Mouse (Mus musculus): ENCODE results near the gene 4930407I10Rik.
A peak's percentile ranks its signal among the peaks of the same experiment; 100 is the strongest.

Gene 4930407I10Rik

GRCm38 (mm10) chr15:82058719-82059201, at the start of gene 4930407I10Rik:
Gene 4930407I10Rik, plus strand, starts transcription at chr15:82059151.
- DNase-seq (ENCODE audit: low spot score), result no peak

DNA sequence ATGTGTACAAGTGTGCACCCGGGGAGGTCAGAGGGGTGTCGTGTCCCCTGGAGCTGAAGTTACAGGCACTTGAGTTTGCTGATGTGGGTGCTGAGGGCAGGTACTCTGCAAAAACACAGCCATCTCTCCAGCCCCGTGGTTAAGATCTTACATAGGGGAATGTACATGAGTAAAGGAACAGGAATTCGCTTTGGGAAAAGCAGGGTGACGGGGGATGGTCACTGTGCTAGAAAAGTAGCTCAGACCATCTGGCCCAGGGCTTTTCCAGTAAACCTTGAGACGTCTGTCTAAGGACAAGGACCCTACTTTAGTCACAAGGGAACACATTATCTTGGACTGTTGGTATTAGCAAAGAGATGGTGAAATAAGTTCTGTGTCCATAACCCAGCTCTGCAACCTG, 47.0 kb upstream of the 4930407I10Rik start:
- no peak for DNase-seq (ENCODE audit: low spot score)

GRCm38 (mm10) chr15:82014745-82015391, 44.1 kb upstream of the 4930407I10Rik start:
- no peak for DNase-seq (ENCODE audit: low spot score)

DNA sequence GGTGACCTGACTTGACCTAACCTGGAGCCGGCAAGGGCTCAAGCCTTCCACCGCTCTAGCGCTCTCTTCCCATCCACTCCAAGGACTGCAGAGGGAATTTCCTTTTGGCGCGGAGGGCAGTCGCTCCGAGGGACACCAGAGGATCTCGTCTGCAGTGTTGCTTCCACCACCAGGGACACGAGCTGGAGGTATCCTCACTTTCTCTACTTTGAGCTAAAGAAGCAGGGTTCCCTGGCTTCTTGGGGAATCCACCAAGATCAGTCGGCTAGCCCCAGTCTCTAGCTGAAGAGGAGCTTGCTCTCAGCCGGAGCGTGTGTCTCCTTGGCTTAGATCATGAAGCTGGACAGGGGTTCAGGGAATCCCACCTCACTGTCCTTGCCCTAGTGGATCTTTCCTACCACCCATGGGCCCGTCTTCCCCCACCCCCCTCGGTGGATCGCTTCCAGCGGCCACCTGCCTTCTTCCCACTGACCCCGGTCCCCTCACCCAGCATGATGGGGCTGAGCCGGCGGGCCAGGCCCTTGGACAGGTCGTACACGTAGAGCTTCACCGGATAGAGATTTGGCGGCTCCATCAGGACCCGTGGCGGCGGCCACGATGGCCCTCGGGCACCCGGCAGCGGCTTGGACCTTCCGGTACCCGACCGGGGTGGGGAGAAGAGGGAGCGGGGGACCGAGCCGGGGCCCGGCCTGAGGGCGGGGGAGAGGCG, 43.4 kb upstream of the 4930407I10Rik start:
- DNase-seq (ENCODE audit: low spot score), result no peak

GRCm38 (mm10) chr15:82016101-82016808, 42.7 kb upstream of the 4930407I10Rik start:
- peak; percentile 97 for DNase-seq (ENCODE audit: low spot score)

DNA sequence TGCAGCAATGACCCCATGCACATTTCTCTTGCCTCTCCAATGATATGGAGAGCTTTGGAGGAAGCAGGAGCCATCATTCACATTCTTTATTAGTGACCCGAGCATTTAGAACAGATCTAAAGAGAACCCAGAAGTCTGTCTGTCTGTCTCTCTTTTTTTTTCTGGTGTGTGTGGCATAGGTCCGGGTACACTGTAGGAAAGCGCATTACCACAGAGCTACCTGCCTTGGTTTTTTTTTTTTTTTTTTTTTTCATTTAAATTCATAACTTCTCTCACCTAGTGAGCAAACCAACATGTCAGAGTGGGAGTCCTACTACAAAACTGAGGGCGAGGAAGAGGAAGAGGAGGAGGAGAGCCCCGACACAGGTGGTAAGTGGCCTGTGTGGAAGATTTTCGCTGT, 42.1 kb upstream of the 4930407I10Rik start:
- DNase-seq (ENCODE audit: low spot score), result no peak

GRCm38 (mm10) chr15:82017461-82017860, 41.5 kb upstream of the 4930407I10Rik start:
- DNase-seq (ENCODE audit: low spot score), result no peak

GRCm38 (mm10) chr15:82019288-82019687, 39.7 kb upstream of the 4930407I10Rik start:
- no peak for DNase-seq (ENCODE audit: low spot score)

DNA sequence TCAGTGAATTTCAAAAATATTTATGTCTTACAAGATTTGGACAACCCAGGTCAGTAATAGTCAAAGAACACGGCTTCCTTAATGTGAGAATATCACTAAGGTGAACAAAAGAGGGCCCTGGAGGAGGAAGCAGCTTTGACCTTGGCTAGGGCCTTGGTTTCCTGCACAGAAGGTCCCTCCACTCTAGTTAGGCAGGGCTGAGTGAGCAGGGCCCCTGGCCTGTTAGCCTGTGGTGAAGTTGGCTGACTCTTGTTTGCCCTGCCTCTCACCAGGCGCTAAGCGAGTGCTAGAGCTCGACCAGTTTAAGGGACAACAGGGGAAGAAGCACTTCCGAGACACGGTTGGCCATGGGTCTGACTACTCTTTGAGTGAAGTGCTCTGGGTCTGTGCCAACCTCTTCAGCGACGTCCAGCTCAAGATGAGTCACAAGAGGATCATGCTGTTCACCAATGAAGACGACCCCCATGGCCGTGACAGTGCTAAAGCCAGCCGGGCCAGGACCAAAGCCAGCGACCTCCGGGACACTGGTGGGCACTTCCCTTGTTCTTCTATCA, 36.3 kb upstream of the 4930407I10Rik start:
- peak; percentile 28 for DNase-seq (ENCODE audit: low spot score)

DNA sequence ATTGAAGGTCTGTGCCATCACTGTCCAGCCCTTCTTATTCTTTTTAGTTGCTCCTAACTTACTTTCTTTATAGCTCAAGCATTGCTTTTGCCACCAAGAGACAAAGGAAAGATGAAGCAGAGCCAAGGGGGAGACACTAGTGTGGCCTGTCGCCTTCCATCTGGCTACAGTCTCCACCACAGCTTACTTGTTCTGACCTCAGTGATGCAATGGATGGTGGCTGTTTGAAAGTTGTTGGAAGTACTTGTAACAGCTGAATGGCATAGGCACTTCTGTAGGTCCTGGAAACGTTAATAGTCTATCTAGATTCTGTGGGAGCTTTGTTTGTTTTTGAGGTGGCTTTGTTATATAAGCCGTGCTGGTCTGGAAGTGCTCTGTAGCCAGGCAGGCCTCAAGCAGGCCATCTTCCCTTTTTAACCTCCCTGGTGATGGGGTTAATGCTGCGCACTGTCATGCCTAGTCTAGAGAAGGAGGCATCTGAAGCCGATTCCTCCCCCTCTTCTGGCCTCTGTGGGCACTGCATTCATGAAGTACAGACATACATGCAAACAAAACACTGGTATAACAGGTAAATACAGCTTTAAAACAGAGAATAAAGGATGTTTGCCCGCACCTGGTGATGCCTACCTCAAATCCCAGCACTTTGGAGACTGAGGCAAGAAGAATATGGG, 34.9 kb upstream of the 4930407I10Rik start:
- no peak for DNase-seq (ENCODE audit: low spot score)

DNA sequence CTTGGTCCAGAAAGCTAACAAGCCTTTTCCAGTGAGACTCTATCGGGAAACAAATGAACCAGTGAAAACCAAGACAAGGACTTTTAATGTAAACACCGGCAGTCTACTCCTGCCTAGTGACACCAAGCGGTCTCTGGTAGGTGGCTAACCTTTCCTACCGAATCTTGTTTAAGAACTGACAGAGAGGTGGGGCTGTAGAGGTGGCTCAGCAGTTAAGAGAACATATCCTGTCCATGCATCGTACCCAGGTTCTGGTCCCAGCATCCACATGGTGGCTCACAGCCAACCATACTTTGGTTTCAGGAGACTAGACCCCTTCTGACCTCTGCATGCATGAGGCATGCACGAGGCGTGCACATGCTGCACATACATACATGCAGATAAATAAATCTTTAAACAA, 31.7 kb upstream of the 4930407I10Rik start:
- no peak for DNase-seq (ENCODE audit: low spot score)

DNA sequence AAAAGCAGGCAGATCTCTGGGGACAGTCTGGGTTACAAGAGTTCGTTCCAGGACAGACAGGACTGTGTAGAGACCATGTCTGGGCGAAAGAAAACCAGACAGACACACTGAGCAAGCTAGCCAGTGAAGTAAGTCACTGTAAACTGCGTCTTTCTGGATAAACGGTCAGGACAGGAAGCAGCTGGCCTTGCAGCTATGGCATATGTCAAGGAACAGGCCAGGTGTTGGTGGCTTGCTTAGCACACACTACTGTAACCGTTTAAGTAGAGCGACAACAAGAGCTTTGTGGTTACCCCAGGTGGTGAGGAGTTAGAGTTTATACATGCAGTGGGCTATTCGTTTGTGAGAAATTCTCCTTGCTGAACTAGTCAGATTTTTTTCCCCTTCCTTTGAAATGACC, 31.2 kb upstream of the 4930407I10Rik start:
- DNase-seq (ENCODE audit: low spot score), result no peak

- no peak for DNase-seq (ENCODE audit: low spot score)
Observed at GRCm38 (mm10) chr15:82032386-82032785, 26.6 kb upstream of the 4930407I10Rik start.

GRCm38 (mm10) chr15:82033762-82034161, 25.2 kb upstream of the 4930407I10Rik start, which contains the start of gene Desi1:
Gene Desi1, minus strand, starts transcription at chr15:82033862.
- DNase-seq (ENCODE audit: low spot score), result no peak

GRCm38 (mm10) chr15:82035904-82036689, 22.9 kb upstream of the 4930407I10Rik start:
- DNase-seq (ENCODE audit: low spot score), result no peak

DNA sequence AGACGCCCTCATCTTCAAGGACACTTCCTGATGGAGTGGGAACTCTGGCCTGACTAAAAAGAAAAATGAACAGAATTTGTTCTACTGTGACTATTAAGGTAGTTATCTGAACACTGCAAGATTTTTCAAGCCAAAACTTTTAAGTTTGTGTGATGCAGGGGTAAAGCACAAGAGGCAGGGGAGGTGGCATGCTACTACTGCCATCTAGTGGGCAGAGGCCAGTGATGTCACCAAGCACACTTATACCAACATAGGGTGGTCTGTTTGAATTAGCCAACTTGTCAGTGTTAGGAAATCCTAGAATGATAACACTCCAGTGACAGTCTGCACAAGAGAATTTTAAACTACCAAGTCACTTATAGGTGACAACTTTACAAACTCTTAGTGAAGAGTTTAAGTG, 18.3 kb upstream of the 4930407I10Rik start:
- DNase-seq (ENCODE audit: low spot score), result no peak

GRCm38 (mm10) chr15:82044166-82044784, 14.7 kb upstream of the 4930407I10Rik start:
- DNase-seq (ENCODE audit: low spot score), result no peak

- no peak for DNase-seq (ENCODE audit: low spot score)
Observed at GRCm38 (mm10) chr15:82046246-82046891, 12.6 kb upstream of the 4930407I10Rik start.

- DNase-seq (ENCODE audit: low spot score), result peak; percentile 79
Observed at GRCm38 (mm10) chr15:82047080-82047883, 11.7 kb upstream of the 4930407I10Rik start, which contains the start of gene Snu13. Gene Snu13, minus strand, starts transcription at chr15:82047598.

All from ovary, adult 18-20 months (tissue).